37 mouse cellular contexts compared by ENCODE assay signal in the genomic region with DNA sequence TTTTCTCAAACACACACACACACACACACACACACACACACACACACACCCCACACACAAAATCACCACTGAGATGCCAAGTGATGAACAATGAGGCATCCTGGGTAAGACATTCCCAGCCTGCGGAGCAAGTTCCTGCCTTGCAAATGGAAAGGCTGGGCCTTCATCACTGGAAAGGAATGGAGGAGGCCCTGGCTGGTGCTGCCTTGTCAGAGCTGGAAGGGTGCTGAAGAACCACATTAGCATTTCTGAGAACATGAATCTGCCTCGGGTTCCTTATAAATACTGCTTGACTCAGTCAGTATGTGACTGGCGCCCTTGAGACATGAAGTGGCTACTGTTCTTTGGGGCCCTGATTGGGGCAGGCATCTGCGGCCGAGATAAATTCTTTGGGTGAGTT. TPM values are rescaled to one million over a fixed set of nuclear protein-coding genes. Genes with fewer than 3 reads are reported as not detected.
DNase-seq lines count a peak whose midpoint lies in the region; ATAC-seq lines count a peak whose summit lies in the region.
"Had no signal": no experiment of that assay in that cellular context is flagged by ENCODE, and none has a peak within 500 bp of the region (broad histone marks: within the 10 kb centered on the region; RNA-seq: fewer than 3 reads in every experiment).

A gene (plus strand): TSS at position 301 of the 400 bp plus-strand sequence.

- WGBS in hindbrain, embryonic 10.5 days, result 82% methylated on average over 5 of the region's 5 CpGs
- 68% methylated on average over 5 of the region's 5 CpGs for WGBS in hindbrain, embryonic 12.5 days
- 70% methylated on average over 5 of the region's 5 CpGs for WGBS in limb, embryonic 13.5 days

- no peaks in the 10 kb centered on the region for H3K36me3 ChIP-seq in hindbrain, embryonic 10.5 days
- H3K36me3 ChIP-seq in hindbrain, embryonic 12.5 days, result no peaks in the 10 kb centered on the region
- no peaks in the 10 kb centered on the region for H3K36me3 ChIP-seq in limb, embryonic 13.5 days
- H3K36me3 ChIP-seq: embryonic facial prominence, embryonic 13.5 days; forebrain, embryonic 15.5 days; intestine, embryonic 15.5 days; liver, embryonic 13.5 days; midbrain, embryonic 12.5 days; stomach, embryonic 15.5 days had no signal

- H3K27ac ChIP-seq in hindbrain, embryonic 10.5 days, result 0 out of 2 replicates have a peak within 1 kb of the TSS, but pooled peaks have one; percentile 25
- no peak within 1 kb of the TSS for H3K27ac ChIP-seq in hindbrain, embryonic 12.5 days
- peak within 1 kb of the TSS; percentile 39; the same call in 1 of the 2 replicates for H3K27ac ChIP-seq in limb, embryonic 13.5 days
- H3K27ac ChIP-seq: embryonic facial prominence, embryonic 13.5 days; forebrain, embryonic 15.5 days; gastrocnemius, adult 2 months; hindbrain, postnatal 0 days; intestine, embryonic 15.5 days; layer of hippocampus, adult 2 months; liver, embryonic 13.5 days; midbrain, embryonic 12.5 days; stomach, embryonic 15.5 days had no signal

- no peak within 1 kb of the TSS for H3K9ac ChIP-seq in hindbrain, embryonic 12.5 days
- H3K9ac ChIP-seq in limb, embryonic 13.5 days, result no peak within 1 kb of the TSS
- H3K9ac ChIP-seq: embryonic facial prominence, embryonic 13.5 days; forebrain, embryonic 15.5 days; intestine, embryonic 15.5 days; liver, embryonic 13.5 days; midbrain, embryonic 12.5 days; stomach, embryonic 15.5 days had no signal

- no peak within 1 kb of the TSS for H3K4me2 ChIP-seq in hindbrain, embryonic 12.5 days (replicated peaks)
- H3K4me2 ChIP-seq in limb, embryonic 13.5 days (replicated peaks), result no peak within 1 kb of the TSS
- H3K4me2 ChIP-seq: embryonic facial prominence, embryonic 13.5 days; forebrain, embryonic 15.5 days; intestine, embryonic 15.5 days; liver, embryonic 13.5 days; midbrain, embryonic 12.5 days; stomach, embryonic 15.5 days had no signal

- no peak for DNase-seq in hindbrain, embryonic 10.5 days (ENCODE audit: low spot score)
- DNase-seq in 3T3-L1 (ENCODE audit: low read depth, low spot score) (peak; percentile 17), NIH3T3 (ENCODE audit: low read depth) (peak; percentile 55)
- no peak for DNase-seq in adrenal gland, postnatal 10 days
- no peak for DNase-seq in cerebellum, adult 18-20 months
- DNase-seq: adrenal gland, postnatal 14 days; cerebellum, adult 11 months; cerebellum, adult 9-11 months; embryo, embryonic 11 days; gastrocnemius, adult 2 months; gastrocnemius, postnatal 36 days; heart, adult 18-20 months; kidney, adult 2 months; kidney, postnatal 36 days; layer of hippocampus, postnatal 36 days; liver, embryonic 13.5 days; lung, adult 18-20 months; lung, postnatal 4 days; right cerebral cortex, postnatal 25 days; thymus, postnatal 25 days had no signal

- H3K9me3 ChIP-seq in hindbrain, embryonic 10.5 days, result no peaks in the 10 kb centered on the region
- H3K9me3 ChIP-seq in hindbrain, embryonic 12.5 days (replicated peaks), result no peaks in the 10 kb centered on the region
- no peaks in the 10 kb centered on the region for H3K9me3 ChIP-seq in limb, embryonic 13.5 days
- H3K9me3 ChIP-seq: embryonic facial prominence, embryonic 13.5 days; forebrain, embryonic 15.5 days; intestine, embryonic 15.5 days; liver, embryonic 13.5 days; megakaryocyte, embryonic 14.5 days; midbrain, embryonic 12.5 days; stomach, embryonic 15.5 days had no signal

- no peaks in the 10 kb centered on the region for H3K27me3 ChIP-seq in hindbrain, embryonic 10.5 days (ENCODE audit: insufficient read depth, poor library complexity, severe bottlenecking)
- no peaks in the 10 kb centered on the region for H3K27me3 ChIP-seq in hindbrain, embryonic 12.5 days
- H3K27me3 ChIP-seq in limb, embryonic 13.5 days, result no peaks in the 10 kb centered on the region
- H3K27me3 ChIP-seq: CH12.LX; embryonic facial prominence, embryonic 13.5 days; forebrain, embryonic 15.5 days; intestine, embryonic 15.5 days; liver, embryonic 13.5 days; stomach, embryonic 15.5 days had no signal

- no peak within 1 kb of the TSS for H3K4me3 ChIP-seq in hindbrain, embryonic 10.5 days
- no peak within 1 kb of the TSS for H3K4me3 ChIP-seq in hindbrain, embryonic 12.5 days
- no peak within 1 kb of the TSS for H3K4me3 ChIP-seq in limb, embryonic 13.5 days
- H3K4me3 ChIP-seq: embryonic facial prominence, embryonic 13.5 days; erythroblast, embryonic 14.5 days; forebrain, embryonic 15.5 days; gastrocnemius, adult 2 months; intestine, embryonic 15.5 days; layer of hippocampus, adult 2 months; liver, embryonic 13.5 days; megakaryocyte, embryonic 14.5 days; midbrain, embryonic 12.5 days; myocyte; stomach, embryonic 15.5 days had no signal

- ATAC-seq in hindbrain, embryonic 12.5 days (ENCODE audit: low FRiP score), result no peak
- ATAC-seq in limb, embryonic 13.5 days (ENCODE audit: low FRiP score, low read depth), result no peak
- ATAC-seq: forebrain, embryonic 15.5 days; hindbrain, postnatal 0 days; intestine, embryonic 15.5 days; lung, postnatal 0 days had no signal

- peaks cover 10% of the 10 kb centered on the region for H3K4me1 ChIP-seq in hindbrain, embryonic 10.5 days (replicated peaks)
- H3K4me1 ChIP-seq in hindbrain, embryonic 12.5 days, result peaks cover 8% of the 10 kb centered on the region
- peaks cover 11% of the 10 kb centered on the region for H3K4me1 ChIP-seq in limb, embryonic 13.5 days
- H3K4me1 ChIP-seq: megakaryocyte, embryonic 14.5 days had no signal

RNA-seq across cellular contexts. Expression of the gene that starts here (rescaled TPM):
- polyA plus RNA-seq in hindbrain, embryonic 10.5 days (2016; fragmentation: Nextera tagmentation; extraction: Ambion mirVana), result 1.4 and 2.5 TPM in 2 replicates
- 1.7 and 1.9 TPM in 2 replicates for polyA plus RNA-seq in hindbrain, embryonic 12.5 days (2016; fragmentation: Nextera tagmentation; extraction: Ambion mirVana)
- polyA plus RNA-seq in limb, embryonic 13.5 days (2015; fragmentation: Nextera tagmentation; extraction: Ambion mirVana), result 2.3 and 2.7 TPM in 2 replicates
- total RNA-seq in adrenal gland, postnatal 10 days (2021), result 1 to 10 TPM; 1.4 to 1.7 TPM
- total RNA-seq: CH12.LX; ES-E14; gastrocnemius, adult 2 months; gastrocnemius, postnatal 36 days; heart, adult 18-20 months; heart, postnatal 25 days; layer of hippocampus, adult 2 months; layer of hippocampus, postnatal 36 days had no signal
- polyA plus RNA-seq: C2C12; erythroblast, embryonic 14.5 days; kidney, adult 2 months had no signal

Comparison
In these comparisons a context has a peak if more than half of its experiments do, and no peak if none do; other contexts are left out.
1. DNase-seq: peak in 3T3-L1 (single experiment) and NIH3T3 (single experiment); none in hindbrain, embryonic 10.5 days (single experiment), adrenal gland, postnatal 10 days (single experiment) and cerebellum, adult 18-20 months (0 of 2).